Comparison of ENCODE assay signal across 24 mouse cellular contexts in the genomic region with DNA sequence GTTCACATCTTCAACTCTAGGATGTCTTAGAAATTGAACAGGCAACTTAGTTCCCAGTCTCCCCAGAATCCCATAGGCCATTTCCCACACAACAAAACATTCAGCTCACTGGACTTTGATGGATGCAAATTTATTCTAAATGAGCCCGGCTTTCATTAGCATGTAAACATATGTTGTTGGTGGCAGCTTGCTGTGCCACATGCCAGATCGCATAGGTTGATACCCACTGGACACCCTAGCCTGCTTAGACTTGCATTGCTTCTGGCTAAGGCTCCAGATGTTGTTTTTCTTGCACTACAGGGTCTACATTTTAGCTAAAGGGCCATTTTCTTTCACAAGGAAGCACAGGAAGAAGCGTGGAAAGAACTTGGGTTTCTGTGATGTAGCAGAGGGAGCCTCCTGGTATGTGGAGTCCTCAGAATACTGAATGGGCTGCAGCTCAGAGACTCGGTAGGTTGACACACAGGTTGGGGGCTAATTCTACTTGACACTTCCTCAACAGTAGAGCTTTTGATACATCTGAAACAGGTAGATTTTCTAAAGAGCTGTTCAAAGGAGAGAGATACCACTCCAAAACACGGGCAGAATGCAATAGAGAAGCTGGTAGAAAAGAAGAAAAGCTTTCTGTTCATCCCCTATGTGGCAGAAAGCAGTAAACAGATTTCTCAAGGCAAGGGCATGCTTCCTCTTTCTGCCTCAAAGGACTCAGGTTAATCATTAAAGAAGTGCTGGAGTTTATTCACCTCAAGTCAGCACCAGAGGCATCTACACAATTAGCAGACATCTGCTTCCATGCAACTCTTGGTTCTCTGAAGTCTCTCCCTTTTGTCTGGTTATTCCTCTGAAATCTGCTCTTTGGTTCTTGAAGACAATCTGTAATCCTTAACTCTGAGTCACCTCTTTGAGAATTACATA.
A peak's percentile ranks its signal among the peaks of the same experiment; 100 is the strongest.
DNase-seq lines count a peak whose midpoint lies in the region; ATAC-seq and TF ChIP-seq lines count a peak whose summit lies in the region.
"Had no signal": no experiment of that assay in that cellular context is flagged by ENCODE, and none has a peak within 500 bp of the region (broad histone marks: within the 10 kb centered on the region; RNA-seq: fewer than 3 reads in every experiment).

No protein-coding gene starts in this region.

- H3K9ac ChIP-seq in forebrain, embryonic 14.5 days (ENCODE audit: low read length) = no peak overlapping the region
- H3K9ac ChIP-seq in forebrain, embryonic 11.5 days (ENCODE audit: low read length) = no peak overlapping the region
- H3K9ac ChIP-seq in CH12.LX (ENCODE audit: insufficient read depth, low read depth) = no peak overlapping the region
- no peak overlapping the region for H3K9ac ChIP-seq in kidney, embryonic 14.5 days (ENCODE audit: low read depth, low read length)
- H3K9ac ChIP-seq: liver, embryonic 14.5 days; neural tube, embryonic 15.5 days had no signal

- H3K9me3 ChIP-seq in forebrain, embryonic 14.5 days (replicated peaks; ENCODE audit: control insufficient read depth, low read length) = no peaks in the 10 kb centered on the region
- no peaks in the 10 kb centered on the region for H3K9me3 ChIP-seq in forebrain, embryonic 11.5 days (ENCODE audit: control insufficient read depth, low read length)
- H3K9me3 ChIP-seq in CH12.LX (replicated peaks; ENCODE audit: low read length) = no peaks in the 10 kb centered on the region
- H3K9me3 ChIP-seq in kidney, embryonic 14.5 days (ENCODE audit: control insufficient read depth, low read length) = no peaks in the 10 kb centered on the region
- H3K9me3 ChIP-seq: embryonic facial prominence, embryonic 10.5 days; heart, embryonic 10.5 days; limb, embryonic 10.5 days; megakaryocyte, embryonic 14.5 days; neural tube, embryonic 15.5 days had no signal

- TF ChIP-seq POLR2A in CH12.LX (IDR thresholded peaks at IDR 0.05; ENCODE audit: low read depth, low read length) = no peak
- no peak for TF ChIP-seq POLR2A in lung, adult 2 months (IDR thresholded peaks at IDR 0.05; ENCODE audit: borderline replicate concordance, extremely low read depth, low read depth, low read length)

- no peaks in the 10 kb centered on the region for H3K27me3 ChIP-seq in forebrain, embryonic 14.5 days (replicated peaks; ENCODE audit: control insufficient read depth, insufficient read depth, low read length)
- H3K27me3 ChIP-seq in forebrain, embryonic 11.5 days (ENCODE audit: control insufficient read depth, insufficient read depth, low read length) = no peaks in the 10 kb centered on the region
- no peaks in the 10 kb centered on the region for H3K27me3 ChIP-seq in CH12.LX (replicated peaks)
- no peaks in the 10 kb centered on the region for H3K27me3 ChIP-seq in kidney, embryonic 14.5 days (ENCODE audit: control insufficient read depth, insufficient read depth, low read length)
- H3K27me3 ChIP-seq: megakaryocyte, embryonic 14.5 days; neural tube, embryonic 15.5 days had no signal

- no peak overlapping the region for H3K4me2 ChIP-seq in forebrain, embryonic 14.5 days (ENCODE audit: low read length)
- H3K4me2 ChIP-seq in forebrain, embryonic 11.5 days (ENCODE audit: low read depth, low read length, severe bottlenecking) = no peak overlapping the region
- H3K4me2 ChIP-seq in CH12.LX (ENCODE audit: insufficient read depth, low read depth, poor library complexity, severe bottlenecking) = no peak overlapping the region
- no peak overlapping the region for H3K4me2 ChIP-seq in kidney, embryonic 14.5 days (replicated peaks; ENCODE audit: low read depth, low read length)
- H3K4me2 ChIP-seq: neural tube, embryonic 15.5 days had no signal

- no peak for TF ChIP-seq CTCF in CH12.LX (conservative IDR thresholded peaks at IDR 0.05 in 1 of 2, IDR thresholded peaks at IDR 0.05 in 1 of 2; ENCODE audit: low read depth in 2 of 2, low read length in 2 of 2)
- TF ChIP-seq CTCF in lung, adult 2 months (IDR thresholded peaks at IDR 0.05; ENCODE audit: insufficient read depth, low read length) = no peak

- H3K27ac ChIP-seq in forebrain, embryonic 14.5 days (ENCODE audit: low read depth, low read length) = no peak overlapping the region
- no peak overlapping the region for H3K27ac ChIP-seq in forebrain, embryonic 11.5 days (ENCODE audit: low read depth, low read length)
- H3K27ac ChIP-seq in CH12.LX (ENCODE audit: insufficient read depth, low read depth) = no peak overlapping the region
- H3K27ac ChIP-seq in kidney, embryonic 14.5 days (ENCODE audit: low read depth, low read length) = no peak overlapping the region; the same call in 1 of the 2 replicates
- H3K27ac ChIP-seq: embryonic facial prominence, embryonic 10.5 days; heart, embryonic 10.5 days; left cerebral cortex, adult 2 months; limb, embryonic 10.5 days; liver, embryonic 14.5 days; neural tube, embryonic 15.5 days had no signal

- TF ChIP-seq EP300 in CH12.LX (IDR thresholded peaks at IDR 0.05; ENCODE audit: low read length) = no peak

- no peak for TF ChIP-seq RAD21 in CH12.LX (IDR thresholded peaks at IDR 0.05; ENCODE audit: low read depth, low read length)

- no peaks in the 10 kb centered on the region for H3K4me1 ChIP-seq in forebrain, embryonic 14.5 days (ENCODE audit: control insufficient read depth, insufficient read depth, low read length)
- H3K4me1 ChIP-seq in forebrain, embryonic 11.5 days (replicated peaks; ENCODE audit: control insufficient read depth, insufficient read depth, low read length) = no peaks in the 10 kb centered on the region
- no peaks in the 10 kb centered on the region for H3K4me1 ChIP-seq in CH12.LX (ENCODE audit: control insufficient read depth in 1 of 2, insufficient read depth in 2 of 2)
- H3K4me1 ChIP-seq in kidney, embryonic 14.5 days (ENCODE audit: control insufficient read depth, insufficient read depth, low read length) = no peaks in the 10 kb centered on the region
- H3K4me1 ChIP-seq in lung, adult 2 months (ENCODE audit: control insufficient read depth, insufficient read depth, low read length) = no peaks in the 10 kb centered on the region
- H3K4me1 ChIP-seq: embryonic facial prominence, embryonic 10.5 days; heart, embryonic 10.5 days; limb, embryonic 10.5 days; megakaryocyte, embryonic 14.5 days; neural tube, embryonic 15.5 days had no signal

- ATAC-seq in forebrain, embryonic 14.5 days = peak; percentile 72
- ATAC-seq in forebrain, embryonic 11.5 days (replicated peaks; ENCODE audit: low FRiP score) = no peak
- ATAC-seq in kidney, embryonic 14.5 days (ENCODE audit: low FRiP score, low TSS enrichment) = peak; percentile 88; the same call in 1 of the 2 replicates

- DNase-seq in forebrain, embryonic 14.5 days (ENCODE audit: low spot score) = peak; percentile 43
- DNase-seq in forebrain, embryonic 11.5 days (ENCODE audit: low spot score) = no peak
- peak; percentile 6 for DNase-seq in kidney, adult 18-20 months
- no peak for DNase-seq in kidney, postnatal 10 days
- peak; percentile 0 for DNase-seq in CH12.LX (ENCODE audit: extremely low read depth)
- DNase-seq in urinary bladder, postnatal 10 days (ENCODE audit: low spot score) = no peak
- DNase-seq in lung, adult 2 months = no peak
- DNase-seq: adrenal gland, adult 8-10 months; cerebellum, adult 11-12 months; cerebellum, postnatal 36 days; gastrocnemius, postnatal 36 days; heart, postnatal 10 days; lung, postnatal 14 days; thymus, adult 18-20 months had no signal

- dilution Hi-C loops in CH12.LX (cut with MboI; ENCODE audit: extremely low pct_ligation_motif_present, extremely low pct_unique_long_range_greater_than_20kb, low sequenced_read_pairs) = no loop called here

- WGBS in forebrain, embryonic 14.5 days = 68% methylated on average over 5 of the region's 5 CpGs
- 79% methylated on average over 5 of the region's 5 CpGs for WGBS in forebrain, embryonic 11.5 days
- WGBS in kidney, embryonic 14.5 days = 67% methylated on average over 5 of the region's 5 CpGs
- 66% methylated on average over 5 of the region's 5 CpGs for WGBS in lung, adult 2 months

- H3K79me2 ChIP-seq in CH12.LX (replicated peaks; ENCODE audit: control insufficient read depth, extremely low read depth, insufficient read depth, poor library complexity, severe bottlenecking) = no peaks in the 10 kb centered on the region

- H3K4me3 ChIP-seq in forebrain, embryonic 14.5 days (ENCODE audit: low read depth, low read length) = no peak overlapping the region
- no peak overlapping the region for H3K4me3 ChIP-seq in forebrain, embryonic 11.5 days (ENCODE audit: low read depth, low read length)
- no peak overlapping the region for H3K4me3 ChIP-seq in CH12.LX (replicated peaks in 1 of 3; ENCODE audit: low read depth in 2 of 3, low read length in 2 of 3, poor library complexity in 1 of 3)
- H3K4me3 ChIP-seq in kidney, embryonic 14.5 days (ENCODE audit: low read length) = no peak overlapping the region
- no peak overlapping the region for H3K4me3 ChIP-seq in lung, adult 2 months (replicated peaks; ENCODE audit: extremely low read depth, low read depth, low read length)
- H3K4me3 ChIP-seq: embryonic facial prominence, embryonic 10.5 days; erythroblast, embryonic 14.5 days; heart, embryonic 10.5 days; left cerebral cortex, adult 2 months; limb, embryonic 10.5 days; megakaryocyte, embryonic 14.5 days; myocyte; neural tube, embryonic 15.5 days had no signal

- no peaks in the 10 kb centered on the region for H3K36me3 ChIP-seq in forebrain, embryonic 14.5 days (ENCODE audit: control insufficient read depth, insufficient read depth, low read length)
- H3K36me3 ChIP-seq in forebrain, embryonic 11.5 days (ENCODE audit: control insufficient read depth, insufficient read depth, low read length) = no peaks in the 10 kb centered on the region
- no peaks in the 10 kb centered on the region for H3K36me3 ChIP-seq in CH12.LX (replicated peaks in 1 of 2; ENCODE audit: control insufficient read depth in 1 of 2, insufficient read depth in 1 of 2, low read length in 1 of 2)
- no peaks in the 10 kb centered on the region for H3K36me3 ChIP-seq in kidney, embryonic 14.5 days (ENCODE audit: control insufficient read depth, insufficient read depth, low read length)
- H3K36me3 ChIP-seq: embryonic facial prominence, embryonic 10.5 days; heart, embryonic 10.5 days; limb, embryonic 10.5 days; neural tube, embryonic 15.5 days had no signal

- in situ Hi-C loops in CH12.LX (cut with MboI; ENCODE audit: low pct_ligation_motif_present, low pct_unique_long_range_greater_than_20kb, low sequenced_read_pairs) = no loop called here

TF ChIP-seq in CH12.LX, 34 proteins besides CTCF, POLR2A, EP300 and RAD21 (continues in another document):
- TF ChIP-seq USF2 (conservative IDR thresholded peaks at IDR 0.05; ENCODE audit: low read depth, low read length) (no peak), PAX5 (IDR thresholded peaks at IDR 0.05; ENCODE audit: low read length) (no peak), RCOR1 (conservative IDR thresholded peaks at IDR 0.05; ENCODE audit: low read depth, low read length) (no peak), SMC3 (IDR thresholded peaks at IDR 0.05; ENCODE audit: low read depth, low read length) (no peak), UBTF (IDR thresholded peaks at IDR 0.05; ENCODE audit: low read depth, low read length) (no peak), KAT2A (IDR thresholded peaks at IDR 0.05; ENCODE audit: insufficient replicate concordance, low read length) (no peak), MAFK (IDR thresholded peaks at IDR 0.05; ENCODE audit: insufficient replicate concordance, low read length) (no peak), ZNF384 (IDR thresholded peaks at IDR 0.05; ENCODE audit: low read depth, low read length) (no peak), IRF4 (IDR thresholded peaks at IDR 0.05; ENCODE audit: low read depth, low read length) (no peak)

Comparison
In these comparisons a context has a peak if more than half of its experiments do, and no peak if none do; other contexts are left out.
1. DNase-seq: peak in forebrain, embryonic 14.5 days (single experiment), kidney, adult 18-20 months (single experiment) and CH12.LX (single experiment); none in forebrain, embryonic 11.5 days (single experiment), kidney, postnatal 10 days (single experiment), urinary bladder, postnatal 10 days (single experiment) and lung, adult 2 months (single experiment).